Mouse (Mus musculus): ENCODE measurements around the gene Jmjd1c.

The Jmjd1c gene

GRCm38 (mm10) chr10:67072600-67072999 is 23.3 kb upstream of the Jmjd1c start:
- DNase-seq, result no peak

DNA sequence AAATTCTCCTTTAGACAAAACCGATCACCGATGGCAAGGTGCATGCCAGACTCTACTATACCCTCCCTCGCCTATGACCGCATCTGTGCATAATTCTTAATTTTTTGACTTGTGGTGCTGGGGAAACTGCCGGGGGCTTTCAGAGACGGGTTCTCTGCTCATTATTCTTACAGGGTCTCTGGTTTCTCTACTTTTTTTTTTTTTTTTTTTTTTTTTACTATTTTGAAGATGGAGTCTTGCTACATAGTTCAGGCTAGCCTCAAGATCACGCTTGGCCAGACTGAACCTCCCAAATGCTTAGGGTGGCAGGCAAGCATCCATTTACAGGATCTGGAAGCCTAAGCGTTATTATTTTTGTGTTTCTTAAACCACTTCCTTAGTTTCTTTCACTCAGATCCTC is 22.3 kb upstream of the Jmjd1c start:
- no peak for DNase-seq

GRCm38 (mm10) chr10:67075931-67076878 is 19.7 kb upstream of the Jmjd1c start:
- peak; percentile 51 for DNase-seq

GRCm38 (mm10) chr10:67079030-67079429 is 16.9 kb upstream of the Jmjd1c start:
- no peak for DNase-seq

DNA sequence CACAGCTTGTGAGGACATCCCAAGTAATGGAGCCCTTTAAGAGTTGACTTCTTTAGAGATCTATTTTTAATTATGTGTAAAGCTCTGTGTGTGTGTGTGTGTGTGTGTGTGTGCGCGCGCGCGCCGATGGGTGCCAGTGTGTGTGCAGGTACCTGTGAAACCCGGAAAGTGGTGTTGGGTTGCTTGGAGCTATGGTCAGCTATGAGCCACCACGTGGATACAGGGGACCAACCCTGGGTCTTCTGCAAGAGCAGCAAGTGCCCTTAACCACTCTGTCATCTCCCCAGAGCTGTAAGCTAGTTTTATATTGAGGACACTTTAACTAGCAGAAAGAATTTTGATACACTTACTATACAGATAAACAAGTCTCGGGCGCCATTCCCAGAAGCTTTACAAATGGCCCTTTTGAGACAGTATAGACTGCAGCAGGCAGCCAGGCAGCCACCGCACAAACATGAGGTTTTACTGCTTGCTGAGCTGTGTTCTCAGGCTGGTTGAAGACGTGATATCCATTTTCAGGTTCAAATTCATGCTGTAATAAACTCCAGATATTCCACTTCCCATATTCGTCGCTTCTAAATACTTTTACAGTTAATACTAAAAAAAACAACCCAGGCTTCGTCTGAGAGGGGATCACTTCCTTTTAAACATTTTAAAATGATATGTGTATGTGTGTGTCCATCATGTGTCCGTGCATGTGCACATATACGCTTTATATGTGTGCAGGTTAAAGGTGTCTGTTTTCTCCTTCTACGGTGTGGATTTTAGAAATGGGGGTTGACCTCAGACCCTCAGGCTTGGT is 14.5 kb upstream of the Jmjd1c start:
- DNase-seq, result no peak

DNA sequence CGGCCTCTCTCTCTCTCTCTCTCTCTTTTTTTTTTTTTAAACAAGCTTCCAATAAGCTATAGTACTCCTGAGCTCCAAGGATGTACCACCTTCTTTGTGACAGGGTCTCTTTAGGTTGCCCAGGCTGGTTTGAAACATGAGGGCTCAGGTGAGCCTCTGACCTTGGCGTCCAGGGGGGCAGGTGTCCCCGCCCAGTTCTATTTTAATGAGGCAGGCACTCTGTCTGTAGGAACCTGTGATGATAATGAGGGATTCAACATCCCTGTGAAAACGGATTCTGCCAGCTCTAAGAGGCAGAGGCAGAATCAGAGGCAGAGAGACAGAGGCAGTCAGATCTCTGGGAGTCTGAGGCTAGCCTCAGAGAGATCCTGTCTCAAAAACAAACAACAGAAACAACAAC is 13.4 kb upstream of the Jmjd1c start:
- no peak for DNase-seq

DNA sequence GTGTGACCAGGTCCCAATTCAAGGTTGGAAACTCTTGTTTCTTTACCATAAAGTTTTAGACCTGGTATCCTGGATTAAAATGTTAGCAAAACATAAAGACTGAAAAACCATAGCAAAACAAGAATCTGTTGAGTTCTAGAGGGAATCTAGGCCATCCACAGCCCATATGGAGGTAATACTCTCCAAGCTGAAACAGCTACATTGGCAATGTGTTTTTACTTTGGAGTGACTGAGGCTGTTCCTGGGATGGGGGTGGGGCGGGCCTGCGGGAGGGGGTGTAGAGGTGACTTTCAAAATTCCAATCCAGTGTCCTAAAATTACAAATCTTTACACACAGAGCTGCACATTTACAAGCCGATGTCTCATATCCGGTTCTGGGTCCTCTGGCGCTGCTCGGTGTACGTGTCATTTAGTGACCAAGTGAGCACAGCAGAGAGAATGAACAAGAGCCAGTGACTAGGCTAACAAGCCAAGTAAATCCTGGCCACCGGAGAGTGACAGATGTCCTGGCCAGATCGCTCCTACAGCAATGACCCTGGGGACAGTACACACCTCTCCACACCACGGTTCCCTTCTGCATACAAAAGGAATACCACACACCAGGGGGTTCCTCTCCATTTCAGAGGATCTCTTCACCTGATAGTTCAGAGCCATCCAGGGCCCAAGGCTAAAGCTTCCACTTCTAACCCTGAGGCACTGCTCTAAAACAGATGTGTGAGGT is 12.3 kb upstream of the Jmjd1c start:
- no peak for DNase-seq

DNA sequence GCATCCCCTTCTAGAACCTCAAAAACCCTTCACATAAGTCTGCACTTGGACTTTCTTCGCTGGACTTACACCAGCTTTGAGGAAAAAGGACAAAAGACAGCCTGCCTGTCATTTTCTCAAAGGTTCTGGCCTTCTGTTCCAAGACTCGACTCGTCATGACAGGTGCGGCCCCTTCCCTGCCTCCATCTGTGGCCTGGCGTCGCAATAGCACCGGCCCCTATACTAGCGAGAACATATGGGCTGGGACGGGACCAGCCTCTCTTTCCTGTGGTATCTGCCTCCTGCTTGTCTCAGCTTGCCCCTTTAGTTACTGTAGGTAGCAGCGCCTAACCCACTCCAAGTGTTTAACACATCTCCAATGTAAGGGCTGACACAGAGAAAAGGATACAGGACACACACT is 10.8 kb upstream of the Jmjd1c start:
- no peak for DNase-seq

- no peak for DNase-seq
Measured at GRCm38 (mm10) chr10:67085916-67086315, 10.0 kb upstream of the Jmjd1c start.

DNA sequence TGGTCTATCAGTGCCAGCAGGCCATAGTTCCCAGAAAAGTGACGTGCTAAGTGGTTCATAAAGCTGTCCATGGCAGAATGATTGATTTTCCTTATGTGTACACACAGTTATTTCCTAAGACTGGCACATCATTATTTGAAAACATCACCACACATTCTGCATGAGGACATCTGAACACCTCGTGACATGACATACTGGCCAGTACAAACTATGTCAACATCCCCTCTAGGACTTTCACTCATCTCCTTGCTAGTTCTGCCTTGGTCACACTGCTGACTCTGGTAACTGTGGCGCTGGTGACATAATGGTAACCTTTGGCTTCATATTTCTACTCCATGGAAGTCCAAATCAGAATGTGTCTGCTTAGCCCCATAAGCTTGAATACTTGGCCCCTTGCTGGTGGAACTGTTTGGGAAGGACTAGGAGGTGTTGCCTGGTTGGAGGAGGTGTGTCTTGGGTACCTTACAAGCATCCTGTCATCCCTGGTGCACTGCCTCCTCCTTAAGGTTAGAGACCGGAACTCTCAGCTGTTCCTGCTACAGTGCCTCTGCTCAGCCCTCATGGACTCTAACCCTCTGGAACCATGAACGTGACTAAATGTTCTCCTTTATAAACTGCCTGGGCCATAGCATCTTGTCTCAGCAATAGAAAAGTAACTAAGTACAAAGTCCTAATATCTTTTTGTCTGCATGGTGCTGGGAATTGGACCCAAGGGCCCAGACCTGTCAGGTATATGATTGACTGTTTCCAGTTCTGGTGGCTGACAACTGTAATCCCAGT is 8.3 kb upstream of the Jmjd1c start:
- DNase-seq, result no peak

GRCm38 (mm10) chr10:67090611-67091010 is 5.3 kb upstream of the Jmjd1c start:
- no peak for DNase-seq

GRCm38 (mm10) chr10:67094922-67095321 is 1.0 kb upstream of the Jmjd1c start:
- DNase-seq, result no peak

DNA sequence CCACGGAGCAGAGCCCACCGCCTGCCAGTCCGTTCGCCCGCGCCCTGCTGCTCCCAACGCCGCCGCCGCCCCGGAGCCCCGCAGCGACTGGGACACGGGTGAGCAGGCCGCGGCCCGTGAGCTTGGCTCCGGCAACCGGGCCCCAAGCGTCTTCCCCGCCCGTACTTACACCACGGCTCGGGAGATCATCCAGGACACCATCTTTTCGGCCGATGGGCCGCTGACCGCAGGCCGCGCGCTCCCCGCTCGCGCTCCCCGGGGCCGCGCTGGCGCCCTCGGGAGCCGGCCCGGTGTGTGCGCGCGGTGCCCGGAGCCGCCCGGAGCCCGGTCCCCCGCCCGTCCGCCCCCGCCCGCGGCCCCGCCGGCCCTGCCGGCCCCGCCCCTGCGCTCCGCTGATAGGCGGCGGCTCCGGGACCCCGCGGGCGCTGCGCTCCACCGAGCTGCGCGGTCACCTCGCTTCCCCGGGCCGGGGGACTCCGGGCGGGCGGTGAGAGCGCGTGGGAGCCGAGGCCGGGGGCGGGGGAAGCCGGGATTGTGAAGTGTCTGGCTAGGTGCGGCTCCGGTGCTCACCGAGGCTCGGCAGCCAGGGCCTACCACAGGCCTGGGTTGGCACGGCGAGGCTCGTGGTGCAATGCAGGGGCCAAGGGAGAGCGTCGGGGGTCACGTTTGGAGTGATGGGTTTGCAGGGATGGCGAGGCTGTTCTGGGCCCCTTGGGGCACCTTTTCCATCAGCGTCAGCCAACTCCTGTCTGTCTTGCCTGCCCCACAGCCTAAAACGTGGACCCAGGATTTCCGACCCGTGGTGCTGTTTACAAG is 904 bp downstream of the Jmjd1c start, which contains the start of gene Reep3:
Gene Reep3, minus strand, starts transcription at position 325 of the 816 bp plus-strand sequence.
- peak; percentile 74 for DNase-seq

- DNase-seq, result no peak
Measured at GRCm38 (mm10) chr10:67097437-67098150, 1.7 kb downstream of the Jmjd1c start.

- no peak for DNase-seq
Measured at GRCm38 (mm10) chr10:67098408-67099050, 2.6 kb downstream of the Jmjd1c start.

DNA sequence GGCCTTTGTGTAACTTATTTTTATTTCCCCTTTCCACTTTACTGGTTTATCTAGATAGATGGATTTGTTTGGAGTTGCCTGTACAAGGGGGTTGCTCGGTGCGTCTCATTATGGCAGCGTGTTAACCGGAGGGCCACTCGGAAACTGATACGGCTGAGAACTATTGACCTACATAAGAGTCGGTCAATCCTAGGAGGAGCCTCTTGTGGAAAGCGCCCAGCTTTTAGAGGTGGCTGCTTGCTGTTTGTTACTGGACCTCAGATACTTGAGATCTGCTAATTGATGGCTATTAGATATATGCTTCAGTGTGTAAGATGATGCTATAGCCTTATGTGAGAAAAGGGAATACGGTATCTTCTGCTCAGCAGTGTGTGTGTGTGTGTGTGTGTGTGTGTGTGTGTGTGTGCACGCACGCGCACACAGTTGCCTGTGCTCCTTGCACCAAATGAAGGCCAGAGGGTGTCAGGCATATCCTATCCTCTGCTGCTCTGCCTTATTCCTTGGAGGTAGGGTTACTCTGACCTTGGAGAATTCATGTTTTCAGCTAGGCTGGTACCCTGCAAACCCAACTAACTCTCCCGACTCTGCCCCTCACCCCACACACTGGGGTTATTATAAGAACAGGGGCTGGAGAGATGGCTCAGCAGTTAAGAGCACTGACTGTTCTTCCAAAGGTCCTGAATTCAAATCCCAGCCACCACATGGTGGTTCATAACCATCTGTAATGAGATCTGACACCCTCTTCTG is 3.4 kb downstream of the Jmjd1c start:
- no peak for DNase-seq

DNA sequence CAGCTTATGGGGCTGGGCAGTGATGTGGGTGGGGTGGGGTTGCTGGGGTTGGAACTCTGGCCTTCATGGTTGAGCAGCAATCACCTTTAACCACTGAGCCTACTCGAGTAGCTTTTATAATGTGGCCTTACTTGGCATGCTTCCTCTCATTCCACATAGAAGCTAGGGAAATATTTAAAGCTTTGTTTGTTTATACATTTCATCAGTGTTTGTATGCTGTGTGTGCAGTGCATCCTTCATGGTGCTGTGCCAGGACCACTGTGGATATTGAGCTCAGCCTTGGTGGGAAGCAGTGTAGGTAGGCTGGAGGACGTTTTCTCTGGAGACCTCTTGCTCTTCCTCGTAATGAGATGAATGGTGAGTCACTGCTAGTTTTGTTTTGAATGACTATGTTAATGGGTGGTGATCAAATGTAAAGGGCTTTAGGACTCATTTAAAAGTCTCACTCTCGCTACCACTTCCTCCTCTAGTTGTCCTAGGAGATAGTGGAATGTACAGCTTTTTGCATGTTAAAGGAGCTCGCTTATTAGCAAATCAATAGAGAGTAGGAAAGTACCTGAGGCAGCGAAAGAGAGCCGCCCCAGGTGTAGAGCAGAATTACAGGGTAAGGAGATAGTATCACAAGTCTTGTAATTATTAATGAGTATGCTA is 4.2 kb downstream of the Jmjd1c start:
- no peak for DNase-seq

- no peak for DNase-seq
Measured at GRCm38 (mm10) chr10:67100831-67101251, 4.9 kb downstream of the Jmjd1c start.

GRCm38 (mm10) chr10:67104543-67104942 is 8.6 kb downstream of the Jmjd1c start:
- DNase-seq, result no peak
